Mouse (Mus musculus) lung, embryonic 14.5 days (tissue): Measurements from ENCODE around the gene Ulbp1. TPM values are rescaled to one million over a fixed set of nuclear protein-coding genes. Genes with fewer than 3 reads are reported as not detected.

Experiments used
- ATAC-seq: fragments of 200-750 bp; cut with Nextera tagmentation; 2 replicates; pipeline ENCODE4 v1.8.0; 2017; ENCODE audit warnings: mild to moderate bottlenecking, moderate TSS enrichment, moderate library complexity; ENCODE audit not compliant: insufficient read depth
- DNase-seq: peaks from one replicate; pipeline ENCODE4 v3.0.0-alpha.2; 2015
- H3K27ac ChIP-seq: fragments of 300-500 bp; sonication (generic); 2 replicates; pipeline ENCODE4 v1.5.1; 2014; ENCODE audit warnings: low read depth, mild to moderate bottlenecking, moderate library complexity
- H3K27me3 ChIP-seq: fragments of 300-500 bp; sonication (generic); 2 replicates; pipeline ENCODE4 v1.6.1; 2014; ENCODE audit warnings: low read length, control low read depth; ENCODE audit not compliant: insufficient read depth
- H3K36me3 ChIP-seq: fragments of 300-500 bp; sonication (generic); 2 replicates; pipeline ENCODE4 v1.6.1; 2014; ENCODE audit warnings: control low read depth; ENCODE audit not compliant: insufficient read depth
- H3K4me1 ChIP-seq: fragments of 300-500 bp; sonication (generic); 2 replicates; pipeline ENCODE4 v1.6.1; 2014; ENCODE audit warnings: antibody characterized with exemption, control low read depth; ENCODE audit not compliant: insufficient read depth
- H3K4me2 ChIP-seq: fragments of 300-500 bp; sonication (generic); 2 replicates; pipeline ENCODE4 v1.6.1; 2014; ENCODE audit warnings: mild to moderate bottlenecking
- H3K4me3 ChIP-seq: fragments of 300-500 bp; sonication (generic); 2 replicates; pipeline ENCODE4 v1.5.1; 2014; ENCODE audit warnings: low read depth, low read length
- H3K9ac ChIP-seq: fragments of 300-500 bp; sonication (generic); 2 replicates; pipeline ENCODE4 v1.6.1; 2014
- H3K9me3 ChIP-seq: fragments of 300-500 bp; sonication (generic); 2 replicates; pipeline ENCODE4 v1.6.1; 2016; ENCODE audit warnings: low read depth, low read length, control low read depth
- CTCF ChIP-seq: IDR thresholded peaks from 2 replicates; pipeline ENCODE4 v1.5.1; 2016; ENCODE audit warnings: antibody characterized with exemption, low read depth
- WGBS: fragments of 180-500 bp; shearing (Covaris S2); extraction: QIAGEN DNeasy Blood & Tissue Kit; methylation state at CpG from one replicate; pipeline ENCODE4 v1.1.7; 2014; 5-methylcytosine and 5-hydroxymethylcytosine counted together
- polyA plus RNA-seq: library from polyadenylated mRNA; unstranded; fragments of >200 nt; fragmentation: Nextera tagmentation; extraction: Ambion mirVana; gene quantifications from 2 replicates; pipeline ENCODE4 v1.2.1, GENCODE M21; 2014

The Ulbp1 gene
- polyA plus RNA-seq, 1 experiment from 2014 or later, result 9.4 TPM

- Histone ChIP-seq H3K4me1 (peaks cover 4% of the 10 kb centered on the region; the same call in 1 of the 2 replicates), H3K4me2 (peak overlapping the region; percentile 99), H3K4me3 (peak overlapping the region; percentile 55), H3K27me3 (peaks cover 29% of the 10 kb centered on the region), H3K27ac (no peak overlapping the region), H3K9ac (peak overlapping the region; percentile 42), H3K9me3 (no peaks in the 10 kb centered on the region), H3K36me3 (no peaks in the 10 kb centered on the region)
- WGBS, result under 1% methylated on average over 29 of the region's 31 CpGs
- no peak for TF ChIP-seq CTCF
- ATAC-seq (peak; percentile 75), DNase-seq (peak; percentile 40)
These were observed 82.3 kb downstream of the Ulbp1 start for GRCm38 (mm10) chr10:7391108-7391507.

Other genes starting within 250 kb of the Ulbp1 start
- 6.3 and 7.4 TPM in 2 replicates for gene Lrp11, start 116.2 kb upstream of the Ulbp1 start, polyA plus RNA-seq
- gene Nup43, start 193.9 kb upstream of the Ulbp1 start, polyA plus RNA-seq, result 64.6 and 74.5 TPM in 2 replicates
- 114 and 118 TPM in 2 replicates for gene Pcmt1, start 207.5 kb upstream of the Ulbp1 start, polyA plus RNA-seq
- 13.1 and 14.2 TPM in 2 replicates for gene Lats1, start 207.6 kb upstream of the Ulbp1 start, polyA plus RNA-seq